Mouse (Mus musculus) T-cell, adult 66 days (primary cell): ENCODE measurements around the gene Ipo4. TPM values are rescaled to one million over a fixed set of nuclear protein-coding genes. Genes with fewer than 3 reads are reported as not detected.

Experiments
- total RNA-seq, 2 experiments: library from RNA; stranded (reverse); gene quantifications; 3 replicates in 1 of 2; 4 replicates in 1 of 2; pipeline ENCODE4 v1.2.4; 2023

The Ipo4 gene
- 10 to 100 TPM; 70.5 to 88.4 TPM for total RNA-seq

DNA sequence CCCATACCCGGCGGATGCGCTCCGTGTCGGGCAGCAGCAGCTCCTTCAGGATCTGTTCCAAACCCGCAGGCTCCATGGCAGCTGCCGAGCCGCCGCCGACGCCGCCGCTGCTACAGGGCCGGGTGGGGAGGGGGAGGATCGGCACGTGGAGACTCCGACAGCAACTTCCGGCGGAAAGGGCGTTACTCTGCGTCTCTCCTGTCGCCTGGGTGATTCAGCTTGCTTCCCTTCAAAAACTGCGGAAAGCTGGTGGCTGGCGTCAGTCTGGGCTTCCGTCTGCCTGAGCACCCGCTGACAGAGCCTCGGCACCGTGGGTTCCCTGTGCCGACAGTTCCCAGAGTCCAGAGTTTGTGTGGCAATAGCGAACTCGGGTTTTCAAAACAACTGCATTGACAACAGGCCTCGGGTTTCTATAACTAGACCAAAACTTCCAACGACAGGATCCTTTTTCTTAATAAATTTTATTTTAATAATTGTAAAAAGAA, at the start of gene Ipo4:
Gene Ipo4 (minus strand): TSS at position 435 of the 485 bp plus-strand sequence.

DNA sequence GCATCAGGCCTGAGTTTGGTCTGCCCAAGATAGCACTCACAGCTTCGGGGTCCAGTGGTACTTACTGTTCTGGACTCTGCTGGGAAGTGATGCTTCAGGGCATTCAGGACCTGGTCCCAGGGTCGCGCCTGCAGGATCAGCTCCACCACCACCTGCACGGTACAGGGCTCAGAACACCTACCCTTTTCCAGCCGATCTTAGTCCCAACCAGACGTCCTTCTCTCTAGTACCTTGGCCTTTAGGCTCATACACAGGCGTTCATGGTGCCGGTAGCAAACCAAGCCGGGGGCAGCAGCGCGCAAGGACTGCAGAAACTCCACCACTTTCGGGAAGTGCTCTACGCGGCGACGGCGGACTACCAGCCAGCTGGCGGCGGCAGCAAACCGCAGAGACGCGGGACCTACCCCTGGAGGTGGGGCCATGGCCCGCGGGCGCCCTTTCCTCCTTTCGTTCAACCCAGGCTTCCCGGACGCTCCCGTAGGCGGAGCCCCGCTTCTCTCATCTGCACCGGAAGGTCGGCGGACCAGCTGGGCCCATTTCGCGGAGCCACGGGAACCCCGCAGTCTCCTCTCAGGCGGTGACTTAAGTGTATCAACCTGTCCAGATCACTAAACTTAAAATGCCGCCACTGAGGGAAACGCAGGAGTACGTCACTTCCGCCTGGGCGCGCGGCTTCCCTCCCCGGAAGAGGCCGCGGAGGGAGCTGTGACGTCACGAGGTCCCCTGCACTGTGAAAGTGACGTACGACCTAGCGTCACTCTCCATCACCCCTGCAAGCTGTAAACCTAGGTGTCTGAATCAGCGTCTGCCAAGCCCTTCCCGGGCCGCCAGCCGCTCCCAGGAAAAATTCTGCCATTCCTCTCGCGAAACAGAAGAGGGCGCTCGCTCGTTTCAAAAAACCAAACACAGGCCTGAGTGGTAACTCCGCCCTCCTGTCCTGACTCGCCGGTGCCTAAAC, 45.7 kb upstream of the Ipo4 start, which contains the start of gene Tinf2:
Gene Tinf2 (minus strand): TSS at position 661 of the 958 bp plus-strand sequence.

GRCm38 (mm10) chr14:55671833-55672740, 36.3 kb upstream of the Ipo4 start, which contains the start of the genes Gmpr2 and Nedd8:
Gene Gmpr2 (plus strand): TSS chr14:55671941.
Gene Nedd8 (minus strand): TSS chr14:55672124.

GRCm38 (mm10) chr14:55659960-55660573, 24.3 kb upstream of the Ipo4 start, which contains the start of gene Mdp1:
Gene Mdp1 (minus strand): TSS chr14:55660508.

DNA sequence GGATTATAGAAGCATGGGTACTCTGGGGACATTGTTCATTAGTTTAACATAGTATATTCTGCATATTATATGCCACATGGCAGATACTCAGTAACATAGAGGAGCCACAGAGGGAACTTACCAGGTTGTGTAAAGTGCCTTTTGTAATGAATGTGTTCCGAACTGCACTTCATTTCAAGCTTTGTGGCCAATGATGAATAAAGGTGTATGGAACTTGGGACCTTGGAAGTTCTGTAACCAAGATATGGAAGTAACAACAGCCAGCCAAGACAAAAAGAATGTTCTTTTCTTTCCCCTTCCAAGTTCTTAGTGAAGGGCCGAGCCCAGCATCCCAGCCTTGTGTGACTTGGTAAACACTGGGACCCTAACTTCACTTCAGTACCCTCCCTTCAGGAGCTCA, 14.1 kb upstream of the Ipo4 start, which contains the start of gene Tssk4:
Gene Tssk4 (plus strand): TSS at position 301 of the 400 bp plus-strand sequence.

DNA sequence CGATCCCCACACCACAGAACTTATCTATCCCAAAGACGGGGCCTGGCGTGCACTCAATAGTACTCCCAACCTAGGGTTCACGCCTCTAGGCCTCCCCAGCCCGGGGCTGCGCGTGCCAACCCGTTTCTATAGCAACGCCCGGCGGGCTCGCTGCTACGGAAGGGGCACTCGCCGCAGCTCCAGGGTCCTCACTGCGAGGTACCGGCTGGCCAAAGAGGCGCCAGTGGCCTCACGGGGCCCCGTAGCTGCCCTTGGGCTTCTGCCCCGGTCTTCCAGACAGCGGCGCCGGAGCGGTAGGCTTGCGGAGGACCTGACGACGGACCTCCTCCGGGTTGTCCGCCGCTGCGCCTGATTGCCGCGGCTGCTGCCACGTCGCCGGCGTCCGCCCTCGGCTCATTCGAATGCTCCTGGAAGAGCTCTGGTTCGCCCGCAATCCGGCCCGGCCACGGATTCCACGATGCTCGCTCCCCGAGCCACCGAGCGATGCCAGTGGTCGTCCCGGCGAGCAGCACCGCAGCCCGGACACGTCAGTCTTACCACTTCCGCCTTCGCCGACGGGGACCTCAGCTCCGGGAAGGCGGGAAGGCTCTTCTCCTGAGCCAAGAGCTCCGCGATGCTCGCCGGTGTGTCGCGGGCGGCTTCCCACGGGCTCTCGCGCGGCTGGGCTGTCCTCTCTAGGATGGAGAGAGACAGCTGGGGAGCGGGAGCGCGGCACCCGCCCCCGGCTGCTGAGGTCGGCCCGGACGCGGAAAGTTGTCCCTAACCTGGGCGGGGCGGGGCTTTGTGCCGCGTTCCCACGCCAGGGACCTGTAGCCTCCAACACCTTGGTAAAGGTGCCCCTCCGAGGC, 7.5 kb upstream of the Ipo4 start, which contains the start of gene Tm9sf1:
Gene Tm9sf1 (minus strand): TSS at position 747 of the 848 bp plus-strand sequence.

GRCm38 (mm10) chr14:55637795-55638194, 2.0 kb upstream of the Ipo4 start, which contains the start of gene Gm49378:
Gene Gm49378 (minus strand): TSS chr14:55637895.

GRCm38 (mm10) chr14:55617822-55618221, 17.9 kb downstream of the Ipo4 start, which contains the start of gene Rec8:
Gene Rec8 (plus strand): TSS chr14:55618037.

GRCm38 (mm10) chr14:55603271-55603632, 32.5 kb downstream of the Ipo4 start, which contains the start of gene Irf9:
Gene Irf9 (plus strand): TSS chr14:55603571.

DNA sequence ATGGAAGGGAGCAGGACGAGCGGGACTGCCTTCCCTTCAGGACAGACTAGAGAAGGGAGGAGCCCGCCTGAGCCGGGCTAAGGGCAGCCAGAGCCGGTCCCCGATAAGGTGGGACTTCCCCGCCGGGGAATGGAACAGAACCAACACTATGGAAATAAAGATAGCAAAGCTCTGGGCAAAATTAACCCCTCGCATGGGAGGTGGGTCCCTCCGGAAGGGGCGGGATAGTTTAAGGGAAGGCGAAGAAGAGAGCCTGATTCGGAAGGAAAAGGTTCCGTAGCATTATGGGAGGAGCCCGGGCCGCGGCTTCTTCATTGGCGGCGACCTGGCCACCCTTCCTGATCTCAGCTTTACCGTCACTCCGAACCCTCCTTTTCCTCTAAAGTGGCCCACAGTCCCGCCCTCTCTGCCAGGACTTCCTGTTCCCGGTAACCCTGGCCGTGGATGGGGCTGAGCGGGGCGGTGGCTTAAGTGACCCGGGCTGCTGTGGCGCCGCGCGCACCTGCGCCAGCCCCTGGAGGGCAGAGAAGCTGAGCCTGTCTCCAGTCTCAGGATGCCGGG, 44.3 kb downstream of the Ipo4 start, which contains the start of gene Rnf31:
Gene Rnf31 (plus strand): TSS at position 378 of the 561 bp plus-strand sequence.

GRCm38 (mm10) chr14:55590748-55591330, 44.9 kb downstream of the Ipo4 start, which contains the start of gene Psme2:
Gene Psme2 (minus strand): TSS chr14:55591113.

GRCm38 (mm10) chr14:55584702-55585565, 50.8 kb downstream of the Ipo4 start, which contains the start of gene Emc9:
Gene Emc9 (minus strand): TSS chr14:55585302.

GRCm38 (mm10) chr14:55577871-55578667, 57.7 kb downstream of the Ipo4 start, which contains the start of gene Psme1:
Gene Psme1 (plus strand): TSS chr14:55578123.

Other genes starting within 250 kb of the Ipo4 start
- 10 to 100 TPM; 23.0 to 26.3 TPM for gene Dhrs4, start 157.2 kb downstream of the Ipo4 start, total RNA-seq
- under 1 TPM; 0.64 to 0.68 TPM for gene Carmil3, start 145.3 kb downstream of the Ipo4 start, total RNA-seq
- gene Cpne6, start 125.5 kb downstream of the Ipo4 start, total RNA-seq, result not detected
- gene Nrl, start 111.0 kb downstream of the Ipo4 start, total RNA-seq, result not detected
- gene Pck2, start 95.7 kb downstream of the Ipo4 start, total RNA-seq, result 10 to 100 TPM; 12.3 to 20.4 TPM
- 10 to 100 TPM; 73.6 to 74.9 TPM for gene Dcaf11, start 76.0 kb downstream of the Ipo4 start, total RNA-seq
- gene A730061H03Rik, start 75.6 kb downstream of the Ipo4 start, total RNA-seq, result 1 to 10 TPM; 4.9 to 6.6 TPM
- gene Fitm1, start 60.3 kb downstream of the Ipo4 start, total RNA-seq, result not detected
- 100 to 1,000 TPM; 310 to 383 TPM for gene Psme1, start 57.8 kb downstream of the Ipo4 start, total RNA-seq
- 10 to 100 TPM; 23.4 to 24.2 TPM for gene Emc9, start 50.7 kb downstream of the Ipo4 start, total RNA-seq
- gene Psme2, start 44.8 kb downstream of the Ipo4 start, total RNA-seq, result 100 to 1,000 TPM; 462 to 464 TPM
- 100 to 1,000 TPM; 112 to 116 TPM for gene Rnf31, start 44.2 kb downstream of the Ipo4 start, total RNA-seq
- gene Irf9, start 32.4 kb downstream of the Ipo4 start, total RNA-seq, result 100 to 1,000 TPM; 104 to 137 TPM
- gene Rec8, start 17.9 kb downstream of the Ipo4 start, total RNA-seq, result 1 to 10 TPM in 1 of 2 experiments, not detected in 1; 1.3 TPM
- gene Gm49378, start 1.9 kb upstream of the Ipo4 start, total RNA-seq, result 1 to 10 TPM; 4.0 to 4.6 TPM
- 10 to 100 TPM; 43.9 to 52.9 TPM for gene Tm9sf1, start 7.8 kb upstream of the Ipo4 start, total RNA-seq
- gene Tssk4, start 14.2 kb upstream of the Ipo4 start, total RNA-seq, result 1 to 10 TPM; 4.1 to 5.9 TPM
- 10 to 100 TPM; 44.5 to 56.7 TPM for gene Mdp1, start 24.6 kb upstream of the Ipo4 start, total RNA-seq
- gene Gmpr2, start 36.0 kb upstream of the Ipo4 start, total RNA-seq, result 10 to 100 TPM; 19.3 to 25.8 TPM
- 100 to 1,000 TPM; 182 to 187 TPM for gene Nedd8, start 36.2 kb upstream of the Ipo4 start, total RNA-seq
- 100 to 1,000 TPM in 1 of 2 experiments, 10 to 100 TPM in 1; 94.4 to 113 TPM for gene Tinf2, start 45.9 kb upstream of the Ipo4 start, total RNA-seq
- gene Tgm1, start 78.0 kb upstream of the Ipo4 start, total RNA-seq, result 1 to 10 TPM; 4.4 to 4.9 TPM
- 100 to 1,000 TPM in 1 of 2 experiments, 10 to 100 TPM in 1; 82.0 to 104 TPM for gene Rabggta, start 86.3 kb upstream of the Ipo4 start, total RNA-seq
- 10 to 100 TPM; 16.5 to 19.4 TPM for gene Dhrs1, start 109.7 kb upstream of the Ipo4 start, total RNA-seq
- gene Nop9, start 109.7 kb upstream of the Ipo4 start, total RNA-seq, result 10 to 100 TPM; 31.3 to 38.2 TPM
- gene Cideb, start 122.5 kb upstream of the Ipo4 start, total RNA-seq, result not detected
- 1 to 10 TPM; 1.4 to 1.5 TPM for gene Ltb4r2, start 125.5 kb upstream of the Ipo4 start, total RNA-seq
- under 1 TPM; 0.52 to 0.95 TPM for gene Ltb4r1, start 130.0 kb upstream of the Ipo4 start, total RNA-seq
- gene Adcy4, start 148.1 kb upstream of the Ipo4 start, total RNA-seq, result 1 to 10 TPM in 1 of 2 experiments, under 1 TPM in 1; 0.15 to 1.0 TPM
- 10 to 100 TPM; 55.9 to 66.9 TPM for gene Ripk3, start 152.9 kb upstream of the Ipo4 start, total RNA-seq
- gene Nfatc4, start 187.2 kb upstream of the Ipo4 start, total RNA-seq, result not detected
- gene Nynrin, start 218.1 kb upstream of the Ipo4 start, total RNA-seq, result 1 to 10 TPM; 1.1 to 6.0 TPM
- gene Cbln3, start 248.4 kb upstream of the Ipo4 start, total RNA-seq, result not detected
- 10 to 100 TPM; 68.1 to 75.9 TPM for gene Khnyn, start 249.0 kb upstream of the Ipo4 start, total RNA-seq